Mouse (Mus musculus): ENCODE data around the gene Kcnh2.
A peak's percentile ranks its signal among the peaks of the same experiment; 100 is the strongest.

DNA sequence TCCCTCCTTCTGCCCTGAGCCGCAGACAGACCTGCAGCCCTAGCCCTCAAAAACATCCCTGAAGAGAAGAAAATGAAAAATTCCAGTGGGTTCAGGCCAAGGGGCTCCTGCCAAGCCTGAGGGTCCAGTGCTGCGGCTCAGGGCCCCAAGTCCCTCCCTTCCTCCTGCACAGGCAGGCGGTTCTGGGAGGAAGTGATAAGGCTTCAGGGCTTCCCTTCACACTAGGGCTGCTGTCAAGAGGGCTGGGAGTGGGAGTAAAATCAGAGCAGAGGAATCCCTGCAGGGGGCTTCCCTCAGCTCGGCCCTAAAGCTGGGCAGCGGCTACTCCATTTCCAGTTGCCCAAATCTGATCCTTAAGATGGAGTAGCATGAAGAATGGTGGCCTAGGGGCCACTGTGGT is 14.1 kb upstream of the Kcnh2 start:
- TF ChIP-seq POLR2A (IDR thresholded peaks at IDR 0.05; ENCODE audit: insufficient read depth, low read depth, low read length), result 0 out of 2 replicates have a peak, but pooled peaks have one; percentile 33
- TF ChIP-seq CTCF (IDR thresholded peaks at IDR 0.05), result no peak
